Mouse (Mus musculus) intestine, embryonic 14.5 days (tissue): ENCODE data around the gene Syngap1. TPM values are rescaled to one million over a fixed set of nuclear protein-coding genes. Genes with fewer than 3 reads are reported as not detected.

ENCODE experiments used
- ATAC-seq: fragments of 200-750 bp; cut with Nextera tagmentation; replicated peaks from 2 replicates; pipeline ENCODE4 v1.8.0; 2017; ENCODE audit warnings: low read depth, moderate number of reproducible peaks, moderate TSS enrichment, moderate library complexity; ENCODE audit not compliant: low FRiP score, low TSS enrichment
- DNase-seq: peaks from one replicate; pipeline ENCODE4 v3.0.0-alpha.2; 2018; ENCODE audit warnings: low spot score
- H3K27ac ChIP-seq: fragments of 300-500 bp; sonication (generic); 2 replicates; pipeline ENCODE4 v1.5.1; 2014; ENCODE audit warnings: low read depth, mild to moderate bottlenecking, control low read depth
- H3K27me3 ChIP-seq: fragments of 300-500 bp; sonication (generic); replicated peaks from 2 replicates; pipeline ENCODE4 v1.6.1; 2014; ENCODE audit warnings: low read length, control low read depth; ENCODE audit not compliant: control insufficient read depth, insufficient read depth
- H3K36me3 ChIP-seq: fragments of 300-500 bp; sonication (generic); 2 replicates; pipeline ENCODE4 v1.6.1; 2014; ENCODE audit warnings: low read length, control low read depth; ENCODE audit not compliant: control insufficient read depth, insufficient read depth
- H3K4me1 ChIP-seq: fragments of 300-500 bp; sonication (generic); replicated peaks from 2 replicates; pipeline ENCODE4 v1.6.1; 2014; ENCODE audit warnings: low read length, control low read depth, mixed read lengths; ENCODE audit not compliant: control insufficient read depth, insufficient read depth
- H3K4me2 ChIP-seq: fragments of 300-500 bp; sonication (generic); 2 replicates; pipeline ENCODE4 v1.6.1; 2014; ENCODE audit warnings: low read length
- H3K4me3 ChIP-seq: fragments of 300-500 bp; sonication (generic); 2 replicates; pipeline ENCODE4 v1.5.1; 2014; ENCODE audit warnings: low read depth, low read length, control low read depth, mixed read lengths
- H3K9ac ChIP-seq: fragments of 300-500 bp; sonication (generic); 2 replicates; pipeline ENCODE4 v1.6.1; 2014; ENCODE audit warnings: mild to moderate bottlenecking, low read length
- H3K9me3 ChIP-seq: fragments of 300-500 bp; sonication (generic); 2 replicates; pipeline ENCODE4 v1.6.1; 2016; ENCODE audit warnings: low read length, control low read depth; ENCODE audit not compliant: control insufficient read depth
- WGBS: fragments of 180-500 bp; shearing (Covaris S2); extraction: QIAGEN DNeasy Blood & Tissue Kit; methylation state at CpG from one replicate; pipeline ENCODE4 v1.1.7; 2014; 5-methylcytosine and 5-hydroxymethylcytosine counted together
- polyA plus RNA-seq: library from polyadenylated mRNA; unstranded; fragments of >200 nt; fragmentation: Nextera tagmentation; extraction: Ambion mirVana; gene quantifications from 2 replicates; pipeline ENCODE4 v1.2.1, GENCODE M21; 2014

Gene Syngap1
- polyA plus RNA-seq, 1 experiment from 2014 or later = 2.2 TPM

DNA sequence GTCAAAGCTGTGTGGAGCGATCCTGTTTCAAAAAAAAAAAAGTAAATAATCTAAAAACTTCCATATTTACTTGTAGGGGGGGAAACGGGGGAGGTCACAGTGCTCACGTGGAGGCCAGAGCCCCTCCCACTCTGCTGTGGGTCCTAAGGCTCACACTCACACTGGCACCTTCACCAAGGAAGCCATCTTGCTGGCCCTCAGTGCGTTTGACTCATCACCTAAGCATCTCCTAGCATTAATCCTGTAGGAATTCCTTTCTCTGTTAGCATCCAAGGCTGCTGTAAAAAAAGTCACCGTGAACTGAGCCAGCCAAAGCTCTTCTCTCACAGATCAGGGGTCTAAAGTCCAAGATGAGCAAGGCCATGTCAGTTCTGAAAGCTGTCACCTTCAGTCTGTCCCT is 15.3 kb downstream of the Syngap1 start:
- H3K4me3 ChIP-seq = no peak overlapping the region
- 67% methylated on average over 5 of the region's 5 CpGs for WGBS
- ATAC-seq (no peak), DNase-seq (no peak)
- peaks cover 25% of the 10 kb centered on the region for H3K4me1 ChIP-seq
- no peaks in the 10 kb centered on the region for H3K27me3 ChIP-seq
- no peak overlapping the region for H3K9ac ChIP-seq
- peaks cover 57% of the 10 kb centered on the region for H3K36me3 ChIP-seq
- no peak overlapping the region for H3K4me2 ChIP-seq
- H3K9me3 ChIP-seq = no peaks in the 10 kb centered on the region
- no peak overlapping the region for H3K27ac ChIP-seq

DNA sequence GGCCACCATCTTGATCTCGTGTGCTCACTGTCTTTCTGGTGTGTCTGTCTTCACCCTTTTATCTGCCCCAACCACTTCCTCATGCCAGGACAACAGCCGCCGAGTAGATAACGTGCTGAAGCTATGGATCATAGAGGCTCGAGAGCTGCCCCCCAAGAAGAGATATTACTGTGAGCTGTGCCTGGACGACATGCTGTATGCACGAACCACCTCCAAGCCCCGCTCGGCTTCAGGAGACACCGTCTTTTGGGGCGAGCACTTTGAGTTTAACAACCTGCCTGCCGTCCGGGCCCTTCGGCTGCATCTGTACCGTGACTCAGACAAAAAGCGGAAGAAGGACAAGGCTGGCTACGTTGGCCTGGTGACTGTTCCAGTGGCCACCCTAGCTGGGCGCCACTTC is 15.8 kb downstream of the Syngap1 start:
- DNase-seq (no peak), ATAC-seq (no peak)
- no peak overlapping the region for H3K4me3 ChIP-seq
- H3K27ac ChIP-seq = no peak overlapping the region
- H3K36me3 ChIP-seq = peaks cover 63% of the 10 kb centered on the region
- no peak overlapping the region for H3K9ac ChIP-seq
- H3K4me2 ChIP-seq = no peak overlapping the region
- 88% methylated on average over 18 of the region's 18 CpGs for WGBS
- H3K4me1 ChIP-seq = peaks cover 22% of the 10 kb centered on the region
- H3K9me3 ChIP-seq = no peaks in the 10 kb centered on the region
- H3K27me3 ChIP-seq = no peaks in the 10 kb centered on the region

DNA sequence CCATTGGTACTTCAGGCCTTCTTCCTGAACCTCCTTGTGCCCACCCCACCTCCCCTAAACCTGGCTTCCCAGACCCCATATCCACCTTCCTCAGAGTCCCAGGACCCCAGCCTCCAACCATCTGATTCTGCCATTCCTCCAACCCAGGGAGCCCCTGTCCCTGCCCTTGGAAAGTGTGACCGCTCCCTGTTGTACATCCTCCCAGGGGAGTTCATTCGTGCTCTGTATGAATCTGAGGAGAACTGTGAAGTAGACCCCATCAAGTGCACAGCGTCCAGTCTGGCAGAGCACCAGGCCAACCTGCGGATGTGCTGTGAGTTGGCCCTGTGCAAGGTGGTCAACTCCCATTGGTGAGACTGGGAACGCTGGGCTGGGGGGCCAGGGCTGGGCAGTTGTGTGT is 16.8 kb downstream of the Syngap1 start:
- 95% methylated on average over 5 of the region's 5 CpGs for WGBS
- peaks cover 73% of the 10 kb centered on the region for H3K36me3 ChIP-seq

DNA sequence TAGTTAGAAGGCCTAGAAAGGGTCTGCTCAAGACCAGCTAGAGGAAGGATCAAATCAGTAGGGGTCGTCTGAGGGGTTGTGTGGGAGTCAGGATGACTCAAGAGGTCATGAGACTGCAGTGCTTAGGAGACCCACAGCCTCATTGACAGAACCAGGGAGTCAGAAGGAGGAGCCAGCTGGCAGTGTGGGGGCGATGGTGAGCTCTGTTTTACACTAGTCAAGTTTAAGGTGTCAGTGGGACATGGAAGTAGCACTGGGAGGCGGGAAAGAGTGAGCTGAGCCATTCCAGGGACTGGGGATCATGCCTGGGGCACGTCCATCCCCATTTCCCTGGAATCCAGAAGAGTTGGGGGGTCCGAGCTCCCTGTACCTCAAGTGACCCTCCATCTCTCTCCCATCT is 17.8 kb downstream of the Syngap1 start:
- Histone ChIP-seq H3K4me2 (no peak overlapping the region), H3K27ac (no peak overlapping the region), H3K4me3 (no peak overlapping the region), H3K9me3 (no peaks in the 10 kb centered on the region), H3K27me3 (no peaks in the 10 kb centered on the region), H3K36me3 (peaks cover 79% of the 10 kb centered on the region), H3K4me1 (peaks cover 2% of the 10 kb centered on the region), H3K9ac (no peak overlapping the region)
- WGBS = 53% methylated on average over 5 of the region's 5 CpGs
- DNase-seq (no peak), ATAC-seq (no peak)

More for the DNA sequence above, 16.8 kb downstream of the Syngap1 start:
- Histone ChIP-seq H3K27me3 (no peaks in the 10 kb centered on the region), H3K4me1 (peaks cover 12% of the 10 kb centered on the region), H3K4me3 (no peak overlapping the region), H3K27ac (no peak overlapping the region), H3K9ac (no peak overlapping the region), H3K4me2 (no peak overlapping the region), H3K9me3 (no peaks in the 10 kb centered on the region)
- ATAC-seq (no peak), DNase-seq (no peak)

DNA sequence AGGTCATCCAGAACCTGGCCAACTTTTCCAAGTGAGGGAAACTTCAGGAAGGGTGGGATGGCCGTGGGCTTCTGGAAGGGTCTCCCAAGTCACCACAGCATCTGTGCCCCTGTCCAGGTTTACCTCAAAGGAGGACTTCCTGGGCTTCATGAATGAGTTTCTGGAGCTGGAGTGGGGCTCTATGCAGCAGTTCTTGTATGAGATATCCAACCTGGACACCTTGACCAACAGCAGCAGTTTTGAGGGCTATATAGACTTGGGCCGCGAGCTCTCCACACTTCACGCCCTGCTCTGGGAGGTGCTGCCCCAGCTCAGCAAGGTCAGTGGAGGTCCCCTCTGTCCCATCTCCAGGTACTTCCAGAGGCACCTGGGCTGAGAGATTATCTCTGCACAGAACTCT is 18.8 kb downstream of the Syngap1 start:
- Histone ChIP-seq H3K36me3 (peaks cover 85% of the 10 kb centered on the region), H3K4me1 (no peaks in the 10 kb centered on the region), H3K9ac (no peak overlapping the region), H3K9me3 (no peaks in the 10 kb centered on the region), H3K27me3 (no peaks in the 10 kb centered on the region), H3K4me2 (no peak overlapping the region), H3K4me3 (no peak overlapping the region), H3K27ac (no peak overlapping the region)
- ATAC-seq (no peak), DNase-seq (no peak)
- 95% methylated on average over 4 of the region's 4 CpGs for WGBS

DNA sequence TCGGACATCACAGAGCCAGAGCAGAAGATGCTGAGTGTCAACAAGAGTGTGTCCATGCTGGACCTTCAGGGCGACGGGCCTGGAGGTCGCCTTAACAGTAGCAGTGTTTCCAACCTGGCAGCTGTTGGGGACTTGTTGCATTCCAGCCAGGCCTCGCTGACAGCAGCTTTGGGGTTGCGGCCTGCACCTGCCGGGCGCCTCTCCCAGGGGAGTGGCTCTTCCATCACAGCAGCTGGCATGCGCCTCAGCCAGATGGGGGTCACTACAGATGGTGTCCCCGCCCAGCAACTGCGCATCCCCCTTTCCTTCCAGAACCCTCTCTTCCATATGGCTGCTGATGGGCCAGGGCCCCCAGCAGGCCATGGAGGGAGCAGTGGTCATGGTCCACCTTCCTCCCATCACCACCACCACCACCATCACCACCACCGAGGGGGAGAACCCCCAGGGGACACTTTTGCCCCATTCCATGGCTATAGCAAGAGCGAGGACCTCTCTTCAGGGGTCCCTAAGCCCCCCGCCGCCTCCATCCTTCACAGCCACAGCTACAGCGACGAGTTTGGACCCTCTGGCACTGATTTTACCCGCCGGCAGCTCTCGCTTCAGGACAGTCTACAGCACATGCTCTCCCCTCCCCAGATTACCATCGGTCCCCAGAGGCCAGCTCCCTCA is 20.7 kb downstream of the Syngap1 start:
- no peaks in the 10 kb centered on the region for H3K27me3 ChIP-seq
- H3K9ac ChIP-seq = no peak overlapping the region
- H3K4me3 ChIP-seq = no peak overlapping the region
- no peak for ATAC-seq
- no peaks in the 10 kb centered on the region for H3K9me3 ChIP-seq
- 91% methylated on average over 21 of the region's 21 CpGs for WGBS
- no peaks in the 10 kb centered on the region for H3K4me1 ChIP-seq
- no peak for DNase-seq
- no peak overlapping the region for H3K27ac ChIP-seq
- peaks cover 86% of the 10 kb centered on the region for H3K36me3 ChIP-seq
- no peak overlapping the region for H3K4me2 ChIP-seq

DNA sequence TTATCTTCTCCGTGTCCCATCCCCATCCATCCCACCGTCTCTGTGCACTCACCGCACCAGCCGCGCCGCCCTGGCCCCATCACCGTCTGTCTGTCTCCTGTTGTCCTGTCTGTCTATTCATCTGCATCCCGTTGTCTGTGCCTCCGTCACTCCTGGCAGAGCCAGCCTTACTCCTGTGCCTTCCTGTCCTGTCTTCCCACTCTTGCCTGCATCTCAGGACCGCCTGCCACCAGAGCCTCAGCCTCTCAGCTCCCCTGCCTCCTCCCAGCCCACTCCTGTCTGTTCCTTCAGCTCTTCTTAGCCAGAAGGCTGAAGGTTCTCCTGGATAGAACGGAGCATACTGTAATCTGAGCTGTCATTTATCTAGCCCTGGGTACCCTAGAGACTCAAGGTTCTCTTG is 25.9 kb downstream of the Syngap1 start:
- Histone ChIP-seq H3K36me3 (peaks cover 55% of the 10 kb centered on the region), H3K4me1 (peaks cover 7% of the 10 kb centered on the region; the same call in 1 of the 2 replicates)
- ATAC-seq = no peak

DNA sequence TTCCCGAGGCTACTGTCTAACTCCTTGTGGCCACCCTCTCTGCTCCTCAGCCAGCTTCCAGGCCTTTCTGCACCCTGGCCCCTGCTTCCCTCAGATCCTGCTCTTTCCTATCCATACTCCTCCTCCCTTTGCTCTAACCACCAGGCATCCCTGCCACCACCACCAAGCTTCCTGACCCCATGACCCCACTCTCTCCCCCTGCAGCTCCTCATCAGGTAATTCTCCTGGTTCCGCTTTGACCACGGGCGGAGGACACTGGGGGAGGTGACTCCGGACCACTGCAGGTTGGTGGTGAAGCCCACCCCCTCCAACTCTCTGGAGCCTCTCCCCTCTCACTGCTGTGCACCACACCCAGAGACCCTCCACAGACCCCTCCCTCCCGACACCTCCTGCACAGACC is 26.4 kb downstream of the Syngap1 start:
- WGBS = 79% methylated on average over 6 of the region's 6 CpGs

More for the DNA sequence above, 25.9 kb downstream of the Syngap1 start:
- no peak for DNase-seq
- no peaks in the 10 kb centered on the region for H3K27me3 ChIP-seq
- no peak overlapping the region for H3K4me3 ChIP-seq
- no peak overlapping the region for H3K9ac ChIP-seq
- H3K9me3 ChIP-seq = no peaks in the 10 kb centered on the region
- H3K4me2 ChIP-seq = no peak overlapping the region
- H3K27ac ChIP-seq = no peak overlapping the region
- WGBS = 92% methylated on average over 11 of the region's 11 CpGs

DNA sequence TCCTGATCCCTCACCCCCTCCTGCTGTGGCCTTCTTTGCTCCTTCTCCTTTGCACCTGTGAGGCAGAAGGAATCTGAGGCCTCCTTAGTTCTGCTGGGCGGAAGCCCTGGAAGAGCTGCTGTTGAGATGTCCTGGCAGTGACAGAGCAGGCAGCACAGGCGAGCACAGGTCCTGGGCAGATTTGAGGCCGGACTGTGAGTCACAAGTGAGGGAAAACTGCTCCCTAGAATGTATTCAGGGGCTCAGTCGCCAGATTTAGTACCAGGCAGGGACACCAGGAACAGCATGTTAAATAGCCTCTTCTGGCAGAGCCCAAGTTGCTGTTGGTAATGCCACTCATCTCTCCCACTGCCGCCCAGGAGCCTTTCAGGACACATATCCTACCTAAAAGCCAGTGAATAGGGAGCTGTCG is 27.2 kb downstream of the Syngap1 start:
- WGBS = 83% methylated on average over 6 of the region's 6 CpGs
- no peak overlapping the region for H3K4me2 ChIP-seq
- no peak overlapping the region for H3K9ac ChIP-seq
- peaks cover 8% of the 10 kb centered on the region; the same call in 1 of the 2 replicates for H3K4me1 ChIP-seq
- H3K4me3 ChIP-seq = no peak overlapping the region
- DNase-seq (no peak), ATAC-seq (no peak)
- no peaks in the 10 kb centered on the region for H3K9me3 ChIP-seq
- H3K27ac ChIP-seq = no peak overlapping the region
- peaks cover 43% of the 10 kb centered on the region for H3K36me3 ChIP-seq
- no peaks in the 10 kb centered on the region for H3K27me3 ChIP-seq

More for the DNA sequence above, 26.4 kb downstream of the Syngap1 start:
- ATAC-seq (no peak), DNase-seq (no peak)
- Histone ChIP-seq H3K9ac (no peak overlapping the region), H3K4me1 (peaks cover 8% of the 10 kb centered on the region; the same call in 1 of the 2 replicates), H3K9me3 (no peaks in the 10 kb centered on the region), H3K4me2 (no peak overlapping the region), H3K4me3 (no peak overlapping the region), H3K27ac (no peak overlapping the region), H3K27me3 (no peaks in the 10 kb centered on the region), H3K36me3 (peaks cover 50% of the 10 kb centered on the region)
